Mouse (Mus musculus) natural killer cell, adult 2 months (primary cell): Measurements from ENCODE around the gene Sac3d1.

Experiments used
- DNase-seq, 2 experiments: peaks; one replicate each; pipeline ENCODE4 v3.0.0; 2022; ENCODE audit warnings: low spot score in 2 of 2

The Sac3d1 gene

GRCm38 (mm10) chr19:6121761-6122160 lies 3.3 kb upstream of the Sac3d1 start:
- no peak for DNase-seq

- no peak for DNase-seq
Observed at GRCm38 (mm10) chr19:6118677-6119185, 281 bp upstream of the Sac3d1 start.

- no peak for DNase-seq
Observed at GRCm38 (mm10) chr19:6117346-6117985, 984 bp downstream of the Sac3d1 start.

GRCm38 (mm10) chr19:6116113-6116850 lies 2.2 kb downstream of the Sac3d1 start:
- DNase-seq, result no peak

GRCm38 (mm10) chr19:6113116-6113515 lies 5.3 kb downstream of the Sac3d1 start:
- DNase-seq, result no peak

- no peak for DNase-seq
Observed at GRCm38 (mm10) chr19:6105586-6105985, 12.9 kb downstream of the Sac3d1 start, which contains the start of gene Naaladl1. Naaladl1 (plus strand) TSS chr19:6105782.

GRCm38 (mm10) chr19:6104476-6104875 lies 14.0 kb downstream of the Sac3d1 start:
- no peak for DNase-seq

- DNase-seq, result no peak
Observed at GRCm38 (mm10) chr19:6102169-6102853, 16.1 kb downstream of the Sac3d1 start.

GRCm38 (mm10) chr19:6101186-6101585 lies 17.3 kb downstream of the Sac3d1 start:
- DNase-seq, result no peak

- DNase-seq, result no peak
Observed at GRCm38 (mm10) chr19:6097847-6098246, 20.6 kb downstream of the Sac3d1 start.

- DNase-seq, result no peak
Observed at GRCm38 (mm10) chr19:6094119-6094518, 24.3 kb downstream of the Sac3d1 start, which contains the start of gene AC131692.1. AC131692.1 (plus strand) TSS chr19:6094419.

GRCm38 (mm10) chr19:6088841-6089240 lies 29.6 kb downstream of the Sac3d1 start:
- no peak for DNase-seq

- DNase-seq, result peak; percentile 49 to 57
Observed at GRCm38 (mm10) chr19:6085417-6085879, 33.0 kb downstream of the Sac3d1 start.

GRCm38 (mm10) chr19:6084478-6085248 lies 33.8 kb downstream of the Sac3d1 start, which contains the start of the genes Zfpl1 and Cdca5:
Zfpl1 (minus strand) TSS chr19:6084956.
Cdca5 (plus strand) TSS chr19:6084983.
- DNase-seq, result peak; percentile 94 to 96

GRCm38 (mm10) chr19:6082156-6082555 lies 36.3 kb downstream of the Sac3d1 start, which contains the start of gene Gm28374:
Gm28374 (minus strand) TSS chr19:6082256.
- no peak for DNase-seq

GRCm38 (mm10) chr19:6079983-6080480 lies 38.4 kb downstream of the Sac3d1 start, which contains the start of gene Tmem262:
Tmem262 (plus strand) TSS chr19:6080033.
- DNase-seq, result no peak

- DNase-seq, result peak; percentile 82 to 87
Observed at GRCm38 (mm10) chr19:6076564-6077393, 41.7 kb downstream of the Sac3d1 start, which contains the start of gene Vps51. Vps51 (minus strand) TSS chr19:6077231.

GRCm38 (mm10) chr19:6073889-6074288 lies 44.6 kb downstream of the Sac3d1 start:
- DNase-seq, result no peak

- no peak for DNase-seq
Observed at GRCm38 (mm10) chr19:6071261-6071660, 47.2 kb downstream of the Sac3d1 start.
